Mouse (Mus musculus): ENCODE measurements around the gene Zfp367. TPM values are rescaled to one million over a fixed set of nuclear protein-coding genes. Genes with fewer than 3 reads are reported as not detected.
A peak's percentile ranks its signal among the peaks of the same experiment; 100 is the strongest.

The Zfp367 gene
- 25.6 and 25.7 TPM in 2 replicates for polyA plus RNA-seq (2014; fragmentation: Nextera tagmentation; extraction: Ambion mirVana)

DNA sequence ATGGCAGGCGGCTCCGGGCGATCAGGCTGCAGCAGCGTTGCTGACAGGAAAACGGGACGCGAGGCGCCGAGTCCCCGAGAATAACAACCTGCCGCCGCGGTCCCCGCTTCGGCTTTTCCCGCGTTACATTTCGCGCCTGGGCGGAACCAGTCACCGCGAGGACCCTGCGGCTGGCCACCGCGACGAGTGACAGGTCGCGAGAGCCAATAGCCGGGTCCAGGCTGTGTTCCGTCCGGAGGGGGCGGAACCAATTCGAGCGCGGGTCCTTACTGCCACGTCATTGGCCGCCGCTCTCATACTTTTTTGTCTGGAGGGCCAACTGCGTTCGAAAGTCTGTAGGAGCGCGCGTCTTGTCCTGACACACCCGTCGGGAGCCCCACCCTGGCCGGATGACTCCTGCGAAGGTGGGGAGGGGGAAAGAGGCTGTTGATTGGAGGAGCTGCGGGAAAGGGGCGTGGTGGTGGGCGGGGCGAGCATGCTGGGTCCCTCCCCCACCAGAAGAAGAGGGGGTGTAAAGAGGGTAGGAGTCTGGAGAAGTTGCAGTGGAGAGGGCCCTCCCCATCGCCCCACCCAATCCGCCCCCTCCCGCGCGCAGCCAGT is at the start of gene Zfp367:
Gene Zfp367, minus strand, starts transcription at position 120 of the 600 bp plus-strand sequence.
- Histone ChIP-seq H3K27me3 (ENCODE audit: control insufficient read depth, insufficient read depth, low read length) (no peaks in the 10 kb centered on the region), H3K27ac (ENCODE audit: low read depth, low read length) (peak within 1 kb of the TSS; percentile 79), H3K4me3 (ENCODE audit: low read depth, low read length) (peak within 1 kb of the TSS; percentile 90), H3K4me1 (ENCODE audit: control insufficient read depth, insufficient read depth, low read length) (peaks cover 17% of the 10 kb centered on the region), H3K9ac (ENCODE audit: low read length) (peak within 1 kb of the TSS; percentile 82), H3K36me3 (ENCODE audit: control insufficient read depth, insufficient read depth, low read length) (no peaks in the 10 kb centered on the region), H3K4me2 (peak within 1 kb of the TSS; percentile 89), H3K9me3 (ENCODE audit: control insufficient read depth, low read length) (no peaks in the 10 kb centered on the region)
- peak; percentile 99 for DNase-seq (ENCODE audit: low spot score, missing footprints)
- peak; percentile 97 for ATAC-seq (ENCODE audit: low FRiP score)
- WGBS, result under 1% methylated on average over 55 of the region's 56 CpGs

DNA sequence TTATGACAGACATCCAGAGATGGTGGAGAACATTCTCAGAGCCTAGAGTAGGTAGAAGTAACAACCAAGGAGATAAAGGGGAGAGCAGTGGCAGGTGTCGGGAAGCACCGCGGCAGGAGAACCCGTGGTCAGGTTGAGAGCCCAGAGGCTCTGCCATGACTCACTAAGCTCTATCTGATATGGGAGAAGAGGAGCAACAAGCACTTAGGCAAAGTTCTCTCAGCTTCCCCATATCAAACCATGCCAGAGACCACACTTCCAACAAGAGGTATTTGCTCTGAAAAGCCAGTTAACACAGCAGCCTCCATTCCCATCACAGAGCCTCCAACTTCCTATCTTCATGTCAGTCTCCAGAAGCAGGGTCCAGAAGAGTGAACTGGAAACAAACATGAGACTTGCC is 47.9 kb upstream of the Zfp367 start:
- Histone ChIP-seq H3K36me3 (ENCODE audit: control insufficient read depth, insufficient read depth, low read length) (no peaks in the 10 kb centered on the region), H3K4me2 (no peak overlapping the region), H3K27ac (ENCODE audit: low read depth, low read length) (no peak overlapping the region), H3K4me1 (ENCODE audit: control insufficient read depth, insufficient read depth, low read length) (no peaks in the 10 kb centered on the region), H3K27me3 (ENCODE audit: control insufficient read depth, insufficient read depth, low read length) (no peaks in the 10 kb centered on the region), H3K9ac (ENCODE audit: low read length) (no peak overlapping the region), H3K4me3 (ENCODE audit: low read depth, low read length) (no peak overlapping the region), H3K9me3 (ENCODE audit: control insufficient read depth, low read length) (no peaks in the 10 kb centered on the region)
- DNase-seq (ENCODE audit: low spot score, missing footprints) (no peak), ATAC-seq (ENCODE audit: low FRiP score) (no peak)
- WGBS, result 96% methylated on average over 4 of the region's 4 CpGs

DNA sequence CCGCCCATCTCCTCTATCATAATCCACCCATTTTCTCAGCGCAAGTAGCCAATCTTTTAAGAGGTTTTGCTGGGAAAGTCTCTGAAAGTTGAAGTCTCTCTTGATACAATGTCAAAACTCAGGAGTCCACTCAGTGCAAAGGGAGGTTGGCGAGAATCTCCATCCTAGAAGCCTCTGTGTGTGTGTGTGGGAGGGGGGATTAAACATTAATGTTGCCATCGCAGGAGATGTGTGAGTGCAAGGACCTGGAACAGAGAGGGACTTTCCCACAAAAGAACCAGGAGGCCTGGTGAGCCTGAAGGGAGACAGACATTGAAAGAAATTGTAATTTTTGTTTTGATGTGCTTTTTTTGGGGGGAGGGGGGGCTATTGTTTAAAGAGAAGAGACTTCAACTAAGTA is 45.3 kb upstream of the Zfp367 start:
- DNase-seq (ENCODE audit: low spot score, missing footprints) (no peak), ATAC-seq (ENCODE audit: low FRiP score) (no peak)
- 91% methylated on average over 4 of the region's 4 CpGs for WGBS
- H3K4me2 ChIP-seq, result no peak overlapping the region
- no peaks in the 10 kb centered on the region for H3K4me1 ChIP-seq (ENCODE audit: control insufficient read depth, insufficient read depth, low read length)
- H3K4me3 ChIP-seq (ENCODE audit: low read depth, low read length), result no peak overlapping the region
- H3K27ac ChIP-seq (ENCODE audit: low read depth, low read length), result no peak overlapping the region
- no peaks in the 10 kb centered on the region for H3K27me3 ChIP-seq (ENCODE audit: control insufficient read depth, insufficient read depth, low read length)
- H3K9ac ChIP-seq (ENCODE audit: low read length), result no peak overlapping the region
- H3K36me3 ChIP-seq (ENCODE audit: control insufficient read depth, insufficient read depth, low read length), result no peaks in the 10 kb centered on the region
- no peaks in the 10 kb centered on the region for H3K9me3 ChIP-seq (ENCODE audit: control insufficient read depth, low read length)

- Histone ChIP-seq H3K4me3 (ENCODE audit: low read depth, low read length) (no peak overlapping the region), H3K4me1 (ENCODE audit: control insufficient read depth, insufficient read depth, low read length) (no peaks in the 10 kb centered on the region), H3K36me3 (ENCODE audit: control insufficient read depth, insufficient read depth, low read length) (no peaks in the 10 kb centered on the region), H3K4me2 (no peak overlapping the region), H3K27me3 (ENCODE audit: control insufficient read depth, insufficient read depth, low read length) (no peaks in the 10 kb centered on the region), H3K9ac (ENCODE audit: low read length) (no peak overlapping the region), H3K9me3 (ENCODE audit: control insufficient read depth, low read length) (no peaks in the 10 kb centered on the region), H3K27ac (ENCODE audit: low read depth, low read length) (no peak overlapping the region)
- no peak for DNase-seq (ENCODE audit: low spot score, missing footprints)
- WGBS, result 94% methylated on average over 6 of the region's 6 CpGs
- ATAC-seq (ENCODE audit: low FRiP score), result no peak
Observed at GRCm38 (mm10) chr13:64197899-64198298, 44.9 kb upstream of the Zfp367 start.

DNA sequence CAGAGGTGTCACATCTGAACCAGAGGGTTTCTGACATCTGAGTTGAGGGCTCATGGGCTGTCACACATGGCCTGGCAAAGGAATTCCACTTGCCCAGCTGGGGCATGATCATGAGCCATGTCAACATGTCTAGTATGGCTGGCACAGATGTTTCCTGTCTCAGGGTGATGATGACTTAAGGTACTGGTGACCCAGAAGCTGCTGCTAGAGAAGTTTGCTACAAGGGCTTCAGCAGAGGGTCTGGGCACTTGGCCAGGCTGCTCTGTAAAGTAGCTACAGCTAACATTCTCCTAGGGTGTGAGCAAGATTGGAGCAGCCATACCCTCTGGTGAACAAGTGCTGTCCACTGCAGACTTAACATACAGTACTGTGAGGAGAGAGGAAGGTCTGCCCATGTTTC is 34.1 kb upstream of the Zfp367 start:
- Histone ChIP-seq H3K9ac (ENCODE audit: low read length) (no peak overlapping the region), H3K4me3 (ENCODE audit: low read depth, low read length) (no peak overlapping the region), H3K4me1 (ENCODE audit: control insufficient read depth, insufficient read depth, low read length) (no peaks in the 10 kb centered on the region), H3K27ac (ENCODE audit: low read depth, low read length) (no peak overlapping the region), H3K9me3 (ENCODE audit: control insufficient read depth, low read length) (no peaks in the 10 kb centered on the region), H3K27me3 (ENCODE audit: control insufficient read depth, insufficient read depth, low read length) (no peaks in the 10 kb centered on the region), H3K36me3 (ENCODE audit: control insufficient read depth, insufficient read depth, low read length) (no peaks in the 10 kb centered on the region), H3K4me2 (no peak overlapping the region)
- DNase-seq (ENCODE audit: low spot score, missing footprints), result no peak
- ATAC-seq (ENCODE audit: low FRiP score), result no peak

DNA sequence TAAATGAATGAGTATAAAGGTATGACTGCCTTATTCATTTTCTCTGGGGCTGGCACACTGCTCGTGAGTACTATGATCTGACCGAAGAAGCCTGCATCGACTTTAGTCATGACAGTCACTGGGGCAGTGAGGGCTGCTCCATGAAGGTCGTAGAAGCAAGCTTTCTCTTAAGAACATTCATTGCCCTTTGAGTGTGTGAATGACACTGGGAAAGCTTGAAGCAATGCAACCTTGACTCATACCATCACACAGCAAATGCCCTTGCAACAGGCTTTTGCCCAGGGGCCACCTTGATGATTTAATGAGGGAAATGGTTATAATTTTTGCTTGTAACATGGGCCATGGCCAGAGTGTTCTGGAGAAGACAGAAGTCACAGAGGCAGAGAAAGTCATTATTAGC is 33.5 kb upstream of the Zfp367 start:
- H3K27me3 ChIP-seq (ENCODE audit: control insufficient read depth, insufficient read depth, low read length), result no peaks in the 10 kb centered on the region
- no peaks in the 10 kb centered on the region for H3K4me1 ChIP-seq (ENCODE audit: control insufficient read depth, insufficient read depth, low read length)
- H3K36me3 ChIP-seq (ENCODE audit: control insufficient read depth, insufficient read depth, low read length), result no peaks in the 10 kb centered on the region
- H3K9me3 ChIP-seq (ENCODE audit: control insufficient read depth, low read length), result no peaks in the 10 kb centered on the region
- no peak overlapping the region for H3K9ac ChIP-seq (ENCODE audit: low read length)
- H3K4me2 ChIP-seq, result no peak overlapping the region
- ATAC-seq (ENCODE audit: low FRiP score) (no peak), DNase-seq (ENCODE audit: low spot score, missing footprints) (no peak)
- H3K4me3 ChIP-seq (ENCODE audit: low read depth, low read length), result no peak overlapping the region
- H3K27ac ChIP-seq (ENCODE audit: low read depth, low read length), result no peak overlapping the region
- 89% methylated on average over 4 of the region's 4 CpGs for WGBS

DNA sequence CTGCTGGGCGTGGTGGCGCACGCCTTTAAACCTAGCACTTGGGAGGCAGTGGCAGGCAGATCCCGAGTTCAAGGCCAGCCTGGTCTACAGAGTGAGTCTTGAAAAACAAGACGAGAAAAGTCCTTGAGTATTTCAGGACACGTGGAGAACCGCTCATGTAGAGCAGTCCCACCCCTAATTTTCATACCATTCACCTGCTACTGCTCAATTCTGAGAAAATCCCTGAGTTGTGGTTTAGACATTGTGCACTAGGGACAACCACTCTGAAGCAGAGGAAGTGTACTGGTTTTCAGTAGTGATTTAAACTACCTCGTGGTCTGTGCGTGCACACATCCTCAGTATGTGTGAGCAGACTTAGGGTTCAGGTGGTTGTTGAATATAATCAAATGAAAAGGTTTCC is 32.6 kb upstream of the Zfp367 start:
- ATAC-seq (ENCODE audit: low FRiP score), result no peak
- WGBS, result 93% methylated on average over 9 of the region's 9 CpGs

GRCm38 (mm10) chr13:64185176-64185575 is 32.2 kb upstream of the Zfp367 start:
- Histone ChIP-seq H3K9me3 (ENCODE audit: control insufficient read depth, low read length) (no peaks in the 10 kb centered on the region), H3K27ac (ENCODE audit: low read depth, low read length) (no peak overlapping the region), H3K4me2 (no peak overlapping the region), H3K4me1 (ENCODE audit: control insufficient read depth, insufficient read depth, low read length) (no peaks in the 10 kb centered on the region), H3K4me3 (ENCODE audit: low read depth, low read length) (no peak overlapping the region), H3K27me3 (ENCODE audit: control insufficient read depth, insufficient read depth, low read length) (no peaks in the 10 kb centered on the region), H3K36me3 (ENCODE audit: control insufficient read depth, insufficient read depth, low read length) (no peaks in the 10 kb centered on the region; the same call in 1 of the 2 replicates), H3K9ac (ENCODE audit: low read length) (no peak overlapping the region)
- DNase-seq (ENCODE audit: low spot score, missing footprints) (no peak), ATAC-seq (ENCODE audit: low FRiP score) (no peak)
- WGBS, result 80% methylated on average over 7 of the region's 7 CpGs

More for the DNA sequence above, 32.6 kb upstream of the Zfp367 start:
- Histone ChIP-seq H3K4me3 (ENCODE audit: low read depth, low read length) (no peak overlapping the region), H3K27ac (ENCODE audit: low read depth, low read length) (no peak overlapping the region), H3K27me3 (ENCODE audit: control insufficient read depth, insufficient read depth, low read length) (no peaks in the 10 kb centered on the region), H3K4me2 (no peak overlapping the region), H3K9ac (ENCODE audit: low read length) (no peak overlapping the region), H3K36me3 (ENCODE audit: control insufficient read depth, insufficient read depth, low read length) (no peaks in the 10 kb centered on the region; the same call in 1 of the 2 replicates), H3K9me3 (ENCODE audit: control insufficient read depth, low read length) (no peaks in the 10 kb centered on the region), H3K4me1 (ENCODE audit: control insufficient read depth, insufficient read depth, low read length) (no peaks in the 10 kb centered on the region)
- DNase-seq (ENCODE audit: low spot score, missing footprints), result no peak

DNA sequence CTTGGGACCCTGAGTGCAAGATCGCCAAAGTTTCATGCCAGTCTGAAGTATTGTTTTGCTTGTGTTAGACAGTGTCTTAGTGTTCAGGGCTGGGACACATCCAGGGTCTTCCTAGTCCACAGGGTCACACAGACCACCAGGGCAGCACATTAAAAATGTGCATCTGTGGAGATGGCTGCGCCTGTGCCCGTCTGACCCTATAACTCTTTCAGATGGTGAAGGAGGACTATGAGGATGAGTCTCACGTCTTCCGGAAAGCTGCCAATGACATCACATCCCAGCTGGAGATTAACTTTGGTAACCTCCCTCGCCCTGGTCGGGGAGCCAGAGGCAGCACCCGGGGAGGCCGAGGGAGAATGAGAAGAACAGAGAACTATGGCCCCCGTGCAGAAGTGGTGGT is 31.4 kb upstream of the Zfp367 start:
- Histone ChIP-seq H3K4me1 (ENCODE audit: control insufficient read depth, insufficient read depth, low read length) (no peaks in the 10 kb centered on the region; the same call in 1 of the 2 replicates), H3K27ac (ENCODE audit: low read depth, low read length) (no peak overlapping the region), H3K27me3 (ENCODE audit: control insufficient read depth, insufficient read depth, low read length) (no peaks in the 10 kb centered on the region), H3K9ac (ENCODE audit: low read length) (no peak overlapping the region), H3K36me3 (ENCODE audit: control insufficient read depth, insufficient read depth, low read length) (no peaks in the 10 kb centered on the region; the same call in 1 of the 2 replicates), H3K9me3 (ENCODE audit: control insufficient read depth, low read length) (no peaks in the 10 kb centered on the region), H3K4me2 (no peak overlapping the region), H3K4me3 (ENCODE audit: low read depth, low read length) (no peak overlapping the region)
- no peak for DNase-seq (ENCODE audit: low spot score, missing footprints)
- no peak for ATAC-seq (ENCODE audit: low FRiP score)
- 79% methylated on average over 10 of the region's 10 CpGs for WGBS
